Mouse (Mus musculus) cerebellum, postnatal 36 days (tissue): Measurements from ENCODE around the gene Naaa.

Experiments used
- DNase-seq, 2 experiments: peaks; one replicate each; pipeline ENCODE4 v3.0.0; 2021 to 2022; ENCODE audit warnings: mixed read lengths in 2 of 2

The Naaa gene

DNA sequence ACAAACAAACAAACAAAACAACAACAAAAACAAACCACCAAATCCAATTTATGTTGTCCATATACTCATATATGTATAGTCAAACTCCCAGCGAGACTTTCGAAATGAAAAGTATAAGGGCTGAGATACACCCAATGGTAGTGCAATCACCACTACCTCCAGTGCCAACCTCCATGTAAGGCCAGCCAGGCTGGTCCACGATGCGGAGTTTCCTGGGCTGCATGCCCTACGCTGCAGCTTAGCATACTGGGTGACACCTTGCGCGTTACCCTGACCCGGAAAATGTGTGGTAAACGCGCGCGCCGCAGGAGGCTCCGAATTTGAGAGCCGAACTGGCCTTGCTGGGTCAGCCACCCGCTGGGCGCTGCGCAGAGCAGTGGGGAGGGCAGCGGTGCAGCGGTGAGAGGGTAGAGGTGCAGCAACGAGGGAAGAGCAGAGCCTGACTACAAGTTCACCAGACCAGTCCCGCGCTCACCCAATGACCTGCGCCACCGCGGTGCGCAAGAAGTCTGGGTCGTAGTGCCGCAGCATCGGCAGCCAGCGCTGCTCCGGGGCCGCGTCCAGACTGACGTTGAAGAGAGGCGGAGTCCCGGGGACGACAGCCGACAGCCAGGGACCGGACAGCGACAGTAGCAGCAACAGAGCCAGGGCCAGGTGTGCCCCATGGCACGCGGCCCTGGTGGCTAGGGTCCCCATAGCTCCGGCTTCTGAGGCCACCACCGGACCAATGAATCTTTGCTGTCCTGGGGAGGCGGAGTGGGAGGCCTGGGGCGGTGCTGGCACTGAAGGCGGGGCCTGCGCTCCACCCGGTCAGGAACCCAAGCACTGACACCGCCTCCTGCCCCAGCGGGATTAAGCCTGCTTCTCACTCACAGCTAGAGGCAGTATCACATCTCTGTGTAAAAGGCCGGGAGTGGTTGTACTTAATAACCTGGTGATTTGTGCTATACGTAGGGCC, at the start of gene Naaa:
Naaa (minus strand) TSS at position 734 of the 958 bp plus-strand sequence.
- peak; percentile 83 for DNase-seq

DNA sequence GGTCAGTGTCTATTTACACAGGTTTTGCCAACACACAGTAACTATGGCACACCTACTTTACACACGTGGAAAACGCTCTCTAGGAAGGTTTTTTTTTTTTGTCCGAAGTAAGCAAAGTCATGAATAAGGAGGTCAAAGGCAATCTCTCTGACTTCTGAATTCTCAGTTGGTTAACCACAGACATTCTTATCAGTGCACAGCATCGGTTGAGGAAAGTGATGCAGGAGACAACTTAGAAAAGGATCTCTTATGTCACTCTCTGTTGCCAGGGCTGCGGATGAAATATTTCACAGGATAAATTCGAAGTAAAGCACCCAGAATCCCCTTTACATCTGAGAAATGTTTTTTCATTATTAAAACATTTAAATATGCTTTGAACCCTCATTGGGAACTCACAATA, 49.4 kb upstream of the Naaa start:
- no peak for DNase-seq

DNA sequence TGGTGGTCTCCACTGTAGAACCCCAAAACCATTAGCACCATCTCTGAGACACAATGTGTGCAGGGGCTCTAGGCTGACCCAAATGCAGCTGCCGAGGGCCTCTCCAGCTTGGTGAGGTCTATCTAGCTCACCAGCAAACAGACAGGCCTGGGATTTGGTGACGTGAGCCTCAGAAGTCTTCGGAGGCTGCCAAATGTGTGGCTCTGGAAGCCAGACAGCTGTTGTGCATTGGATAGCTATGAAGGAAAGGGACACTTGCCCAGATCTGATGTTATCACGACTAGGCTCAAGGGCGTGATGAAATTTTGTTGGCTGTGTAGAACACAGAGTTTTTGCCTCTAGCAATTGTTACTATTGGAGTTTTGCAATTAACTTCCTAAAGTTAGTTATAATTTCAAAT, 45.3 kb upstream of the Naaa start:
- no peak for DNase-seq

DNA sequence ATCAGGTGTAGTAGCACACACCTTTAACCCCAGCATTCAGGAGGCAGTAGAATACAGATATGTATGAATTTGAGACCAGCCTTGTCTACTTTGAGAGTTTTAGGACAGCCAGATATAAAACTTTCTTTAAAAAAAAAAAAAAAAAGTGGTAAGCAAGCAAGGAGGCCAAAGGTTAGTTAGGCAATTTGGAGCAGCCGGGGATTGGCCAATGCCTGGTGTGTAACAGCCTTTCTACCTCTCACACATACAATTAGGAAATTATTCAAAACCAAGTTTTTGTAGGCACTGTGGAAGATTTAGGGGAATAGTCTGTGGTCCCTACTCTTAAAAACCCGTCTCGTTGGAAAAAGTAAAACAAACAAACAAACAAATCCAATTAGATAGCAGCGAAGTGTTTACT, 44.6 kb upstream of the Naaa start:
- DNase-seq, result no peak

DNA sequence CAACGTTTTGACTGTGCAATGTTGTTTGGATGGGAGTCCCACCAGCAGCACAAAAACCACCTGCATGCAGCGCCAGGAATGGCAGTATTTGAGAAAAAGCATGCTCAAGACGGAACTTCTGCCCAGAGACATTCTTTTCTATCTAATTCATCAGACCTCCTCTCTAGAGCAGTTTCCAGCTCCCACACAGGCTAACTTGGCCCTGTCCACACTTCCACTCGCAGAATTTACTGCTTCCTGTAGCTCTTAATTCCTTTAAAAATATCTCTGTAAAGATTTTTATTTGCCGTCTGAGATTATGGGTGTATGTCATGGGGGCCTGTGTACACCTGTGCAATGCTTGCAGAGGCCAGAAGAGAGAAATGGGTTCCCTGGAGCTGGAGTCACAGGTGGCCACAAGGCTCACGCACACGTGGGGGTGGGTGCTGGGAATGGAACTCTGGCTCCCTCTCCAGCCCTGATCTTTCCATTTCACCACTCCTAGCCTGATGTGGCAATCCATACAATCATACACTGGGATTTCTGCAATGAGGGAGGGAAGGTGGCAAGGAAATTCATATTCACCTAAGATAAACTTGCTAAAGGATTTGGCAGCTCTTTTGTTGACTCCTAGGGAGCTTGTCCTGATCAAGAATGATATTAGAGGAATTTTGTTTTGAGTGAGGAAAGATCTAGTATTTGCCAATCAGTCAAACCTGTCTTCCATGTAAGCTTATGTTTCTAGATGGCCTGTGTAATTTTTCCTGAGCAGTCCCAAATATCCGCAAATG, 43.8 kb upstream of the Naaa start:
- DNase-seq, result no peak

DNA sequence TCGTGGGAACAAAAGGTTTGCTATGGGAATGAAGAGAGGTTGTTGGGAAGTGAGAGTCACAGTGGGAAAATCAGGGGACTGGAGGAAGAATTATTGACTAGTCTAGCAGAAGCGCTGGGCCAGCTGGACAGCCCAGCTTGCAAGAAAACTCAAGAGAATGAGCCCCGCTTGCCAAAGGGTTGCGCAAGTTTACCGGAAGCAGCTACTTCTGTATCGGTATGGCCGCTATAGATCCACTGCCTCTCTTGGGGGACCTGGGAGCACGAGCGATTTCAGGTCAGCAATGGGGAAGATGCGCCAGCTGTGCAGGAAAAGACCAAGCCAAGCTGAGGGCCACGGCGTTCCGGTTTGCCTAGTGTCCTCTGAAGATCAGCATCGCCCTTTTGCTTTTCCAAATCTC, 40.6 kb upstream of the Naaa start:
- no peak for DNase-seq

DNA sequence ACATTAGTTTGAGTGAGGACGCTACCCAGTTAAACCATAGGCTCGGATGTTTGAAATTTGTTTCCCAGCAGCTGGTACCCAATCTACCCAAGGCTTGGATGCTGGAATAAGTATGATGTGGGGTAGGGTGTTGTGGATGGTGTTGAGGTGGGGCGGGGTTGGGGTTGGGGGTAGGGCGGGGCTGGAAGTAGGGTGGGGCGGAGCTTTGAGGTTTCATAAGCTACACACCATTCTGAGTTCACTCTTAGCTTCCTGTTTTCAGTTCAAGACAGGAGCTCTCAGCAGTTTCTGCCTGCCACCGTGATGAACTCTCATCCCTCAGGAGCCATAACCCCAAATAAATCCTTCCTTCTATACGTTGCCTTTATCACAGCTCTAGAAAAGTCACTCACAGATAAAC, 40.1 kb upstream of the Naaa start:
- no peak for DNase-seq

DNA sequence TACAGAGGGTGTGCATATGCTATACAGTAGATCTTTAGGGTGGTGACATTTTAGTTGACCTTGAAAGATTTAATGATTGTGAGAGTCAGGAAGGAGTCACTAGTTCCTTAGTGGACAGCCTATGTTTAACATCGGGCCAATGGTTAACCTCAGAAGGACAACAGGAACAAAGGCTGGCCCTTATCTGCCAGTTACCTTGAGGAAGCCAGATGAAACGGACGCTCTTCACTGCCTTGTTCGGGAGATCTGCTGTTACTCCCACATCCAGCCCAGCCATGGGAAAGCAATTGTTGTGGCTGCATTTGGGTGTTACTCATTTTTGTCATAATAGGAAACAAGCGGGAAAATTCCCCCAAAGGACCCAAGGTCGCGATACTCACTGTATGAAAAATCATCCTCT, 35.8 kb upstream of the Naaa start:
- no peak for DNase-seq

DNA sequence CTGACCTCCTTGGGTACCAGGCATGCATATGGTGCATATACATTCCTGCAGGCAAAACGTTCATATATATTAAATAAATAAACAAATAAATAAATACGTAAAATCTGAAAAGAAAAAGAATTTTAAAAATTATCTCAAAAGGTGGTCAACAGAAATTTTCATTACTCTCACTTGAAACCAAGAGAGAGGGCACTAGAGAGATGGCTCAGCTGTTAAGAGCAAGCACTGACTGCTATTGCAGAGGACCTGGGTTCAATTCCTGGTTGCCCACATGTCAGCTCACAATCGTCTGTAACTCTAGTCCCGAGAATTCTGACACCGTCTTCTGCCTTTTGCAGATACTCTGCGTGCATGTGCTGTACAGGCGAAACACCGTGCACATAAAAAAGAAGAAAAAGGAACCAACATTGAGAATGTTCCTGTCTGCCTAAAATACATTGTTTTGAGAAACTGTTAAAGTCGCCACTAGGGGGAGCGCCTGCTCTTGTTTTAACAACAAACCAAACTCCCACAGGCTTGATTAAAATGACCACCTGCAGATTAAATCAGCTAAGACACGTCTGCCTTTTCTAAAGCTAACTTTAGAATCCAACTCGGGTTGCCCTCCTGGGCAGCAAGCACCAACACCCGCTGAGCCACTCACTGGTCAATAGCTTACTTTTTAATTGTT, 34.2 kb upstream of the Naaa start:
- peak; percentile 86 to 94 for DNase-seq

DNA sequence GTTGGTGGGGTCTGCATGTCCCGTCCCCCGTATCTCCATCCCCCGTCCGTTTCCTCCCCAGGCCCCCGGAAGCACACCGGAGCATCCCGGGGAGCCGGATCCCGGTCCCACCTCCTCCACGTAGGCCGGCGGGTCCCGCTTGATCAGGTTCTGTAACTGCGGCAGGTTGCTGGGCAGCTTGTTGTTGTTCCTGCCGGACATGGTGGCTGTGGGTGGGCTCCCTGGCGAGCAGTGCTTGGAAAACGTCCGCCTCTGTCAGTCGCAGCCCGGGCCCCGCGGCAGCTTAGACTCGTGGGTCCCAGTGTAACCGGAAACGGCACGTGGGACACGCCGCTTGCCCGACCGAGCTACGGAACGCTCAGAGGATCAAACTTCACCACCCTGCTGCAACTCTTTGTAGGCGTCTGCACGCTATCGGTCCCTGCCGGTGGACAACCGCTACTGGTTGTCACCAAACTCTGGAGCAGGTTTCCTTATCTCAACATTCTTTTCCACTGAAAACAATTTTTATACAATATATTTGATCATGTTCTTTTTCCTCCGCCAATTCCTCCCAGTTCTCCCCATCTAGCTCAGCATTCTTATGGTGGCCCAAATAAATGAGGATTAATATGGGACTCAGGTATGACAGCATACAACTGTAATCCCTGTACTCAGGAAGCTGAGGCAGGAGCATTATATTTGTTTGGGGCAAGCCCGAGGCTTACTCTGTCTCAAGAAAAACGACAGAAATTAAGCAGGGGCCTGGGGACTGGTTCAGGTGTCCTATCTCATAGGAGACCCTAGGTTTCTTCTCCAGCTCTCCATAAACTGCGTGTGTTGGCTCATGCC, 31.9 kb upstream of the Naaa start, which contains the start of gene Sdad1:
Sdad1 (minus strand) TSS at position 799 of the 831 bp plus-strand sequence.
- DNase-seq, result peak; percentile 94 to 98

DNA sequence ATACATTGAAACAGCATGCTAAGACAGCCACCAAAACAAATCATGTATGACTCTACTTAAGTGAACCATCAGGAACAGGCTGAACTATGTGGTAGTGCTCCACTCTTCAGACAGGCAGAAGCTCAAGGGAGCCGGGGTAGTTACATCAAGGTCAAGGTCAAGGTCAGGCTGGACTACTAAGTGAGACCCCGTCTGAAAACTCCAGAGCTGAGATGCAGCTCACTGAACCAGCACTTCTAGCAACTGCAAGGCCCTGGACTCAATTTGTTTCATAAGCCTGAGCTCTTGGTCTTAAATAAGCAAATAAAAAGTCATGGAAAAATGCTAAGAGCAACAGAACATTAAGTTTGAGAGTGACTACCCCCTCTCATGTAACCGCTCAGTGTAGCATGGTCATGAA, 26.3 kb upstream of the Naaa start:
- no peak for DNase-seq

DNA sequence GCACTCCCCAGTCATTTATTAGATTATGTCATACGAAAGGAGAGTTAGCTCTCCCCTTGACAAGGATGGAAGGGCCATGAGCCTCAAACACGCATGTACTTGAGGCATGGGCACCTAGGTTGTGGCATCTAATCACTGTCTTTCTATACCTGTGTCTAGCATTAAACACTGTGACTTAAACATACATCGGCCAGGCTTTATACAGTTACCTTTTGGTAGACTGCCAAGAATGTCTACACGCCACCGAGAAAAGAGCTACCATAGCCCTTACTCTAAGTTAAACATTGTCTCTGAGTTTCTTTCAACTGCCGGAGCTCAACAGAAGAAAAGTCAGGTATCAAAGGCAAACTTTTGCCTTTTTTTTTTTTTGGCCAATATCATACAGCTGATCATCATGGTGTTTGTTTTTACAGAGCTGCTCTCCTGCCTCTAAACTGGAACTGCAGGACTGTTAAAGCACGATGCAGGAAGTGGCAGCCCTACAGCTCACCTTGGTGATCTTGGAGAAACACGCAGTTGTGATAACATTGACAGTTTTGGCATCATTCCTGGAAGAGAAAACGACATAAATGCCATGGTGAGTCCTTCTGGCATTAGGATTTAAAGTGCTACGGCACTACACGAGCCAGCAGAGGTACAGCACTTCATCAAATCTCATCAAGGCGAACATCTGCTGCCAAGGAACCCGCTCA, 24.3 kb upstream of the Naaa start:
- DNase-seq, result no peak

DNA sequence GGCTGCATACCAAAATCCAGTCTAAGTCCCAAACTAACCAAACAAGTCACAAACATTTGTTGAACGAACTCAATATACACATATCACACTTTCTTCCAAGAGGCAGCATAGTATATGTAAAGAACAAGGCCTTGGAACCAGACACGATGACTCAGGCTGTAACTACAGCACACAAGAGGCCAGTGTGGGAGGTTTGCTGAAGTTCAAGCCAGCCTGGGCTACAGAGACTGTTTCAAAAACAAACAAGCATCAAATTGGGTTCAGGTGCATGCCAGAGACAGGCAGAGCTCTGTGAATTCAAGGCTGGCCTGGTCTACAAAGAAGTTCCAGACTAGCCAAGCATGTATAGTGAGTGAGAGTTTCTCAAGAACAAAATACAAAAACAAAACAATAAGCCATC, 16.6 kb upstream of the Naaa start:
- DNase-seq, result no peak

DNA sequence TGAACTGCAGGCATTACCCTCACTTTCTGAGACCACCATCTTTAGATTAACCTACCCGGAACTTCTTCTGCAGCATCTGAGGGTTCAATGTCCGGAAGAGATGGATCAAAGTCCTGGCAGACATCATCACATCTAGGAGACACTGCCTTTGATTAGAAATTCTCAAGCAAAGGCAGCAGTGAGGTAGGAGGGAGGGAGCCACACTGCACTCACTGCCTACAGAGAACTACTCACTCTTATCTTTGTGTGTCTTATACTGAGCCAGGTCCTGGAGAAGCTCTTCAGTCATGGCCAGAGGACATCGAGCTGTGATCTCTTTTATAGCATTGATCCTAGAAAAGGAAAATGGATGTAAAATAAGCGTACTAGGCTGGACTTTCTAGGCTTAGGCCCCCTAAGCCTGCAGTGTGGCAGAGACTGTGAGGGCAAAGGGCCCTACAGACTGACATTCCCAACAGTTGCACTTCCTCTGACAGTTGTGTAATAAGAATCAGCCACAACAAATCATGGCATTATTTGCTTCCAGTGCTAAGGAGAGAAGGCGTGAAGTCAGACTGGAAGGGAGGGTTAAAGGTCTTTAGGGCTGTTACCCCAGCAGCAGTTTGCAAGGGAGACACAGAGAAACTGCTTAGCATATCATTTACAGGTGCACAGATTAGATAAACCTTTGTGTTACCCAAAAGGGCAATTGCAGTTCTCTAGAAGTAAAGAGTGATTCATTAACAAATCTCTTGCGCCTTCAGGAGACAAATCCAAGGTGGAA, 13.9 kb upstream of the Naaa start:
- no peak for DNase-seq

DNA sequence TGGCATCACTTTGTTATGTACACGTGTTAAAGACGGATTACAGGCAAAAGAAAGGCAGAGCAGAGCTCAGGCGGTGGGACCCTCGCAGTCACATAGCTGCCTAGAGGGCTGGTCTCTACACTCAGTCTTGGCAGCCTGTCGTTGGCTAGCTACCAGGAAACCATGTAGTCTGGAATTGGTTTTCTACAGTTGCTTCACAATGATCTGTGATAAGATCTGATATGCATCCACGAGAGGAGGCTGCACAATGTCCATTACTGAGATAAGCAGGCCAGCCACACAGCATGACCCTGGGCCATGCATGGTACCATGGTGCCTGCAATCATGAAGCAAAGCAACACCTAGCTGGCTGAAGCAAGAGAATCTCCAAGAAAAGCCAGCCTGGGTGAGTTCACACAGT, 9.9 kb upstream of the Naaa start:
- DNase-seq, result no peak

DNA sequence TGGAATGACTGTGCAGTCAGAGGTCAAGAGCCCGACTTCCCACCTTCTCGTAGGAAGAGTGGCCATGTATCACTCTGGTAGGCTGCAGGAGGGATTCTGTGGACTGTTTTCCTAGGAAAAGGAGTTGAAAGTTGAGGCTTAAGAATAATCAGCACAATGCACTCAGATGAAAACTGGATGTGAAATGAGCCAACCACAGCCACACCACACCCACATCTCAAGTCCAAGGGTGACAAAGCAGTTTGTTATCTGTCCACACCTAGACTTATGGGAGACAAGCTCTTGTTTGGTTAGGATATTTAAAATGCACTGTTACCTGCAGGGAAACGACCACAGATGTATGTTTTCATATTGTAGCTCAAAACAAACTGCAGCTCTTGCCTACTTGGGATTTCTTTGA, 5.1 kb upstream of the Naaa start:
- DNase-seq, result no peak

DNA sequence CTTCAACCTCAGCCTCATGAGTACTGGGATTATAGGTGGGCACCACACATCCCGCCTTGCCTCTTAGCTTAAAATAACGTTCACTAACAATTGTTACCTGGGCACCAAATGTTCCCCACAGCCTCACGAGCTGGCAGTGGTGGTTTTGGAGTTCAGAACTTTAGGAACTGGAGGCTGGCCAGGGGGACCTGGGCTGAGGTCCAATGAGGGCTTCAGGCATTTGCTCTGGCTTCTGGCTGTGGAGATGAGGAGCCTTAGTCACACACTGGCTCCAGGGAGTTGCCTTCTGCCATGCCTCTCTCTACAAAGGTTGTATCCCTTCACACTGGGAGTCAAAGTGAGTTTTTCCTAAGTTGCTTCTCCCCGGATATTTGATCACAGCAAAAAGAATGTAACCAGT, 4.6 kb upstream of the Naaa start:
- DNase-seq, result peak in 1 of 2 experiments; percentile 12

DNA sequence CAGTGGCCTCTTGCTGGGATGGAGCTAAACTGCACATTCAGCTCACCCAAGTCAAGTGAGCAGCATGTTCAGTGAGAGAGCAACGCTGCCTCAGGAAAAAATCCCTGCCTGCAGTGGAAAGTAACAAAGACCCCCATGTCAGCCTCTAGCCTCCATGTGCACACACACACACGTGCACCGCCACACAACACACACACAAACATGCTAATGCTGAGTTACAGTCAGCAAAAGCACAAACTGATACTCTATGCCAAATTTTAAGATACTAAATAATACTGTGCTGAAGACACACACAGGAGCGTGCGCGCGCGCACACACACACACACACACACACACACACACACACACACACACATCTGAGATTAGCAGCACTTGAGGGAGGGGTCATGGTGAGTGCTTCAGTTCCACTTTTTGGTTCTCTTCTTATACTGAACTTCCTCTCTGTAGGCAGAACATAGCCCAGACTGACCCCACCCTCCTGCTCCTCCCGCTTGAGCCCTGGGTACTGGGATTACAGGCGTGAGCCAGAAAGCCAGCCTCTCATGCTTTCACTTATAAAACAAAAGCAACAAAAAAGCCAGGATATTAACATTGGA, 1.1 kb upstream of the Naaa start:
- DNase-seq, result no peak

DNA sequence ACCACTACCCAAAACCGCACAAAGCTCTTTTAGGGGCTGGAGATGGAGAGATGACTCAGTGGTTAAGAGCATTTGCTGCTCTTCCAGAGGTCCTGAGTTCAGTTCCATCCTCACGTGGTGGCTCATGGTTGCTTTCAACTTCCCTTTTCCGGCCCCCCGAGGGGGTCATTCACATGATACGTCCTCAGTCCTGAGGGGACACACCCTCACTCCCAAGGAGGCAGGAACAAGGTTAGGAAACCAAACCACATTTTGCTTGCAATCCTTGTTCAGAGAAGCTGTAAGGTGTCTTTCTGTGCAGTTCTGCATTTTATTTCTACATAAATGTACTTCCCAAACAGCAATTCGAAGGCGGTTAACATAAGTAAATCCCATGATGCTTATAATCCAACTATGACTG, 7.5 kb downstream of the Naaa start:
- no peak for DNase-seq

DNA sequence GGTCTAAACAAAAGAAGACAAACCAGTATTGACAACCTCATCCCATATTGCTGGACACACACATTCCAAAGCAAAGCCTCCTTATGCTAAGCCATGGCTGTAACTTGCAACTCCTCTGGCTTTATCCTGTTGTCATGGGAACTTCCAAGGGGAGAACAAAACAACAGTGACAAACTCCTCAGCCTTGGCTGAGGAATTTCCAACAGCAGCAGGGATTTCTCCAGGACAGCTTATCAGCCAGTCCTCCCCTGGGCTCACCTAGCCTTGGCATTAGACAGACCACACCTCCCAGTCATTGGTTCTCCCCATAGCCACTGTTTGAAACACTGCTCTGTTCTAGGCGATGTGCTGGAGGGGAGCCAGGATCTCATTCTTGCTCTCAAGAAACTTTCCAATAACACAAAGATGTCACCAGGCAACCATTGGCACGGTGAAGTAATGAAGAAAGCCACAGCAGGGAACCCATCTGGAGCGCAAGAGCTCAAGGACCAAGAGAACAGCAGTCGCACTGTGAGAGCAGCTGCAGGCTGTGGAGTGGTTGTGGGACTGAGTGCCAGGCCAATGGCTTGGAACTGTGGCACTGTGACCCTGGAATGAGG, 14.1 kb downstream of the Naaa start:
- peak; percentile 18 to 24 for DNase-seq
